ENCODE assay signal across 29 mouse cellular contexts in genomic region chr3:28725203-28725602, GRCm38 (mm10). TPM values are rescaled to one million over a fixed set of nuclear protein-coding genes. Genes with fewer than 3 reads are reported as not detected.
DNase-seq lines count a peak whose midpoint lies in the region; ATAC-seq and TF ChIP-seq lines count a peak whose summit lies in the region.
"Had no signal": no experiment of that assay in that cellular context is flagged by ENCODE, and none has a peak within 500 bp of the region (broad histone marks: within the 10 kb centered on the region; RNA-seq: fewer than 3 reads in every experiment).

No protein-coding gene starts in this region.

- no peaks in the 10 kb centered on the region for H3K36me3 ChIP-seq in liver, embryonic 12.5 days
- H3K36me3 ChIP-seq in liver, adult 2 months (ENCODE audit: control insufficient read depth, insufficient read depth, low read length): peaks cover 39% of the 10 kb centered on the region
- H3K36me3 ChIP-seq in liver, embryonic 13.5 days: no peaks in the 10 kb centered on the region
- no peaks in the 10 kb centered on the region for H3K36me3 ChIP-seq in liver, embryonic 16.5 days (ENCODE audit: control insufficient read depth, insufficient read depth)
- H3K36me3 ChIP-seq: embryonic facial prominence, embryonic 12.5 days; embryonic facial prominence, embryonic 15.5 days; forebrain, embryonic 12.5 days; forebrain, embryonic 15.5 days; heart, embryonic 10.5 days; hindbrain, embryonic 12.5 days; hindbrain, embryonic 15.5 days had no signal

- DNase-seq in liver: peak; percentile 19
- peak; percentile 98 for DNase-seq in liver, adult 2 months (ENCODE audit: extremely low read depth, low read depth, low spot score)
- no peak for DNase-seq in liver, embryonic 13.5 days
- DNase-seq in right cerebral cortex, postnatal 36 days (ENCODE audit: low spot score in 2 of 2): no peak
- no peak for DNase-seq in adrenal gland, postnatal 36 days
- no peak for DNase-seq in T-cell, adult 2 months (ENCODE audit: low spot score)
- DNase-seq: adrenal gland, adult 8-10 months; cerebellum, adult 11 months; cerebellum, adult 2 months; cerebellum, adult 9-11 months; cerebellum, postnatal 25 days; gastrocnemius, postnatal 25 days; heart, adult 2 months had no signal

- H3K27ac ChIP-seq in liver, embryonic 12.5 days: no peak overlapping the region
- peak overlapping the region; percentile 88 for H3K27ac ChIP-seq in liver, adult 2 months (replicated peaks; ENCODE audit: insufficient read depth, low read depth, low read length)
- H3K27ac ChIP-seq in liver, embryonic 13.5 days: no peak overlapping the region
- peak overlapping the region; percentile 59 for H3K27ac ChIP-seq in liver, embryonic 16.5 days (ENCODE audit: low read length)
- H3K27ac ChIP-seq: embryonic facial prominence, embryonic 12.5 days; embryonic facial prominence, embryonic 15.5 days; forebrain, embryonic 12.5 days; forebrain, embryonic 15.5 days; heart, adult 2 months; heart, embryonic 10.5 days; hindbrain, embryonic 12.5 days; hindbrain, embryonic 15.5 days had no signal

- no peak; the same call in 1 of the 2 replicates for ATAC-seq in liver, embryonic 12.5 days
- peak; percentile 49 for ATAC-seq in liver, embryonic 13.5 days (ENCODE audit: low read depth)
- peak; percentile 77 for ATAC-seq in liver, embryonic 16.5 days (ENCODE audit: low read depth)
- ATAC-seq: activated CD4-positive, CD25-positive, alpha-beta regulatory T cell, adult 4 months; CD4-positive, CD25-positive, alpha-beta regulatory T cell, adult 4 months; forebrain, embryonic 15.5 days had no signal

- no peak overlapping the region for H3K4me2 ChIP-seq in liver, embryonic 12.5 days
- no peak overlapping the region for H3K4me2 ChIP-seq in liver, embryonic 13.5 days
- H3K4me2 ChIP-seq in liver, embryonic 16.5 days (ENCODE audit: low read depth, low read length): no peak overlapping the region
- H3K4me2 ChIP-seq: embryonic facial prominence, embryonic 12.5 days; embryonic facial prominence, embryonic 15.5 days; forebrain, embryonic 12.5 days; forebrain, embryonic 15.5 days; hindbrain, embryonic 12.5 days; hindbrain, embryonic 15.5 days had no signal

- H3K27me3 ChIP-seq in liver, embryonic 12.5 days (replicated peaks): no peaks in the 10 kb centered on the region
- H3K27me3 ChIP-seq in liver, adult 2 months (ENCODE audit: control insufficient read depth, insufficient read depth, low read length): no peaks in the 10 kb centered on the region
- H3K27me3 ChIP-seq in liver, embryonic 13.5 days: no peaks in the 10 kb centered on the region
- no peaks in the 10 kb centered on the region for H3K27me3 ChIP-seq in liver, embryonic 16.5 days (ENCODE audit: control insufficient read depth, insufficient read depth, low read depth, low read length)
- H3K27me3 ChIP-seq: embryonic facial prominence, embryonic 12.5 days; embryonic facial prominence, embryonic 15.5 days; forebrain, embryonic 12.5 days; forebrain, embryonic 15.5 days; hindbrain, embryonic 12.5 days; hindbrain, embryonic 15.5 days had no signal

- H3K9ac ChIP-seq in liver, embryonic 12.5 days: no peak overlapping the region
- peak overlapping the region; percentile 24; the same call in 1 of the 2 replicates for H3K9ac ChIP-seq in liver, adult 2 months (ENCODE audit: low read depth, low read length)
- H3K9ac ChIP-seq in liver, embryonic 13.5 days: no peak overlapping the region
- no peak overlapping the region for H3K9ac ChIP-seq in liver, embryonic 16.5 days (ENCODE audit: low read depth, low read length)
- H3K9ac ChIP-seq: embryonic facial prominence, embryonic 12.5 days; embryonic facial prominence, embryonic 15.5 days; forebrain, embryonic 12.5 days; forebrain, embryonic 15.5 days; hindbrain, embryonic 12.5 days; hindbrain, embryonic 15.5 days had no signal

- H3K9me3 ChIP-seq in liver, embryonic 12.5 days (replicated peaks): no peaks in the 10 kb centered on the region
- no peaks in the 10 kb centered on the region for H3K9me3 ChIP-seq in liver, embryonic 13.5 days (replicated peaks)
- H3K9me3 ChIP-seq in liver, embryonic 16.5 days (replicated peaks; ENCODE audit: control insufficient read depth, low read length): no peaks in the 10 kb centered on the region
- H3K9me3 ChIP-seq: embryonic facial prominence, embryonic 12.5 days; embryonic facial prominence, embryonic 15.5 days; forebrain, embryonic 12.5 days; forebrain, embryonic 15.5 days; heart, embryonic 10.5 days; hindbrain, embryonic 12.5 days; hindbrain, embryonic 15.5 days had no signal

- TF ChIP-seq POLR2A in liver, adult 2 months (IDR thresholded peaks at IDR 0.05; ENCODE audit: extremely low read depth, insufficient read depth, low read length): no peak

- TF ChIP-seq CTCF in liver, adult 2 months (IDR thresholded peaks at IDR 0.05; ENCODE audit: low read depth, low read length): no peak

- 79% methylated on average over 13 of the region's 13 CpGs for WGBS in liver, embryonic 12.5 days (ENCODE audit: insufficient replicate concordance)
- WGBS in liver, adult 2 months: 35% methylated on average over 13 of the region's 13 CpGs
- WGBS in liver, embryonic 13.5 days (ENCODE audit: insufficient replicate concordance): 79% methylated on average over 13 of the region's 13 CpGs
- 64% methylated on average over 13 of the region's 13 CpGs for WGBS in liver, embryonic 16.5 days (ENCODE audit: insufficient replicate concordance)

- H3K79me2 ChIP-seq in liver, adult 2 months (ENCODE audit: control insufficient read depth, insufficient read depth, low read length): no peaks in the 10 kb centered on the region

- H3K4me3 ChIP-seq in liver, embryonic 12.5 days: no peak overlapping the region
- H3K4me3 ChIP-seq in liver, adult 2 months (ENCODE audit: insufficient read depth, low read depth, low read length): no peak overlapping the region
- no peak overlapping the region for H3K4me3 ChIP-seq in liver, embryonic 13.5 days (replicated peaks)
- no peak overlapping the region for H3K4me3 ChIP-seq in liver, embryonic 16.5 days (ENCODE audit: low read depth, low read length)
- H3K4me3 ChIP-seq: embryonic facial prominence, embryonic 12.5 days; embryonic facial prominence, embryonic 15.5 days; forebrain, embryonic 12.5 days; forebrain, embryonic 15.5 days; heart, adult 2 months; heart, embryonic 10.5 days; hindbrain, embryonic 12.5 days; hindbrain, embryonic 15.5 days had no signal

- 0 out of 2 replicates have a peak, but pooled peaks cover 9% of the 10 kb centered on the region for H3K4me1 ChIP-seq in liver, embryonic 12.5 days
- H3K4me1 ChIP-seq in liver, adult 2 months (ENCODE audit: control insufficient read depth, insufficient read depth, low read length): peaks cover 26% of the 10 kb centered on the region
- peaks cover 17% of the 10 kb centered on the region for H3K4me1 ChIP-seq in liver, embryonic 13.5 days (replicated peaks)
- peaks cover 2% of the 10 kb centered on the region; the same call in 1 of the 2 replicates for H3K4me1 ChIP-seq in liver, embryonic 16.5 days (ENCODE audit: control insufficient read depth, low read depth, low read length)
- H3K4me1 ChIP-seq: embryonic facial prominence, embryonic 12.5 days; embryonic facial prominence, embryonic 15.5 days; forebrain, embryonic 12.5 days; forebrain, embryonic 15.5 days; heart, embryonic 10.5 days; hindbrain, embryonic 12.5 days; hindbrain, embryonic 15.5 days had no signal

RNA-seq across cellular contexts. Expression of gene Slc2a2, which starts 27.5 kb away (rescaled TPM):
- 17.7 and 19.5 TPM in 2 replicates for polyA plus RNA-seq in liver, embryonic 12.5 days (2016; fragmentation: Nextera tagmentation; extraction: Ambion mirVana)
- total RNA-seq in liver, adult 2 months (2014; rRNA removed): 229 and 337 TPM in 2 replicates
- 135 and 208 TPM in 2 replicates for polyA plus RNA-seq in liver, adult 2 months (2012; rRNA removed)
- polyA plus RNA-seq in liver, embryonic 13.5 days (2015; fragmentation: Nextera tagmentation; extraction: Ambion mirVana): 19.1 and 25.4 TPM in 2 replicates
- 48.4 and 49.4 TPM in 2 replicates for polyA plus RNA-seq in liver, embryonic 16.5 days (2015; fragmentation: Nextera tagmentation; extraction: Ambion mirVana)
- not detected for total RNA-seq in adrenal gland, postnatal 36 days (2021)
- total RNA-seq: common myeloid progenitor, adult 5-6 weeks; gastrocnemius, adult 8-10 months; gastrocnemius, postnatal 25 days; heart, postnatal 25 days had no signal
- polyA plus RNA-seq: C2C12; CD4-positive, CD25-positive, alpha-beta regulatory T cell, adult 4 months; forebrain, embryonic 12.5 days; heart, embryonic 14.5 days had no signal

RNA-seq across cellular contexts. Expression of gene Eif5a2, which starts 55.9 kb away (rescaled TPM):
- 9.4 and 9.6 TPM in 2 replicates for polyA plus RNA-seq in liver, embryonic 12.5 days (2016; fragmentation: Nextera tagmentation; extraction: Ambion mirVana)
- 0.46 and 0.47 TPM in 2 replicates for total RNA-seq in liver, adult 2 months (2014; rRNA removed)
- polyA plus RNA-seq in liver, adult 2 months (2012; rRNA removed): 0.02 and 0.09 TPM in 2 replicates
- polyA plus RNA-seq in liver, embryonic 13.5 days (2015; fragmentation: Nextera tagmentation; extraction: Ambion mirVana): 6.2 and 8.8 TPM in 2 replicates
- polyA plus RNA-seq in liver, embryonic 16.5 days (2015; fragmentation: Nextera tagmentation; extraction: Ambion mirVana): 4.8 and 5.6 TPM in 2 replicates
- 1 to 10 TPM; 1.3 to 1.9 TPM for total RNA-seq in adrenal gland, postnatal 36 days (2021)

Comparison
In these comparisons a context has a peak if more than half of its experiments do, and no peak if none do; other contexts are left out.
1. DNase-seq: peak in liver (single experiment) and liver, adult 2 months (single experiment); none in liver, embryonic 13.5 days (single experiment), right cerebral cortex, postnatal 36 days (0 of 2), adrenal gland, postnatal 36 days (0 of 2) and T-cell, adult 2 months (single experiment).
2. H3K27ac ChIP-seq: peak in liver, adult 2 months (single experiment) and liver, embryonic 16.5 days (single experiment); none in liver, embryonic 12.5 days (single experiment) and liver, embryonic 13.5 days (single experiment).